ENCODE assay signal across 28 mouse cellular contexts in the genomic region with DNA sequence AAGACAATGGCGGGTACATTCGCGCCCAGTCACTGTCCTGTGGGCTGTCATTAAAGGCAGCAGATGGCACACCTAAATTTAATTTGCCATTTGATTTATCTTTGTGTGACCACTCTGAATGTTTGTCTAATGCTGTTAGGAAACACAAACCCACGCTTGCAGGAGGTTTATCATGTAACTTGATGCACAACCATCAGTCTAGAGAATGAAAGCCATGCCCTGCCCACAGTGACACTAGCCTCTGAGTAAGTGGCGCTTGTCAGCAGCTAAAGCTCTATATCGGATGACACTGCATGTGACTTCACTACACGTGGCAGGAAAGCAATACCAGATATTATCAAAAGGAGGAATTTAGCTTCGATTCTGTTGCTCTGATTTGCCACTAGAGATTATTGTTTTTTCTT.
A peak's percentile ranks its signal among the peaks of the same experiment; 100 is the strongest.
DNase-seq lines count a peak whose midpoint lies in the region; ATAC-seq and TF ChIP-seq lines count a peak whose summit lies in the region.
"Had no signal": no experiment of that assay in that cellular context is flagged by ENCODE, and none has a peak within 500 bp of the region (broad histone marks: within the 10 kb centered on the region; RNA-seq: fewer than 3 reads in every experiment).

No protein-coding gene starts in this region.

- H3K27ac ChIP-seq in kidney, postnatal 0 days: no peak overlapping the region
- H3K27ac ChIP-seq in neural tube, embryonic 15.5 days (replicated peaks): no peak overlapping the region
- H3K27ac ChIP-seq: embryonic facial prominence, embryonic 13.5 days; forebrain, embryonic 10.5 days; forebrain, embryonic 15.5 days; heart, adult 2 months; hindbrain, embryonic 15.5 days; intestine, embryonic 15.5 days; limb, embryonic 10.5 days; limb, embryonic 15.5 days; liver, embryonic 13.5 days; midbrain, embryonic 12.5 days; neural tube, embryonic 13.5 days had no signal

- no peaks in the 10 kb centered on the region for H3K27me3 ChIP-seq in kidney, postnatal 0 days (ENCODE audit: insufficient read depth, low read length)
- no peaks in the 10 kb centered on the region for H3K27me3 ChIP-seq in neural tube, embryonic 15.5 days (replicated peaks)
- H3K27me3 ChIP-seq: embryonic facial prominence, embryonic 13.5 days; forebrain, embryonic 15.5 days; heart, embryonic 12.5 days; hindbrain, embryonic 15.5 days; intestine, embryonic 15.5 days; limb, embryonic 15.5 days; liver, embryonic 13.5 days; megakaryocyte, embryonic 14.5 days; midbrain, embryonic 12.5 days; neural tube, embryonic 13.5 days had no signal

- no peak overlapping the region for H3K4me2 ChIP-seq in kidney, postnatal 0 days (ENCODE audit: low read length)
- no peak overlapping the region for H3K4me2 ChIP-seq in neural tube, embryonic 15.5 days
- H3K4me2 ChIP-seq: embryonic facial prominence, embryonic 13.5 days; forebrain, embryonic 15.5 days; heart, embryonic 12.5 days; hindbrain, embryonic 15.5 days; intestine, embryonic 15.5 days; limb, embryonic 15.5 days; liver, embryonic 13.5 days; midbrain, embryonic 12.5 days; neural tube, embryonic 13.5 days had no signal

- intact Hi-C loops in heart, postnatal 14 days (cut with DNase I): loop anchor here (1.0 kb wide), 1 partner anchor 8 kb away; no protein-coding TSS in a partner anchor

- H3K36me3 ChIP-seq in kidney, postnatal 0 days (ENCODE audit: insufficient read depth, low read length): no peaks in the 10 kb centered on the region
- H3K36me3 ChIP-seq in neural tube, embryonic 15.5 days: no peaks in the 10 kb centered on the region
- H3K36me3 ChIP-seq: embryonic facial prominence, embryonic 13.5 days; forebrain, embryonic 10.5 days; forebrain, embryonic 15.5 days; heart, embryonic 12.5 days; hindbrain, embryonic 15.5 days; intestine, embryonic 15.5 days; limb, embryonic 10.5 days; limb, embryonic 15.5 days; liver, embryonic 13.5 days; midbrain, embryonic 12.5 days; neural tube, embryonic 13.5 days had no signal

- H3K4me1 ChIP-seq in kidney, postnatal 0 days (replicated peaks; ENCODE audit: insufficient read depth, low read length): no peaks in the 10 kb centered on the region
- no peaks in the 10 kb centered on the region for H3K4me1 ChIP-seq in neural tube, embryonic 15.5 days
- H3K4me1 ChIP-seq: embryonic facial prominence, embryonic 13.5 days; forebrain, embryonic 10.5 days; forebrain, embryonic 15.5 days; heart, embryonic 12.5 days; hindbrain, embryonic 15.5 days; intestine, embryonic 15.5 days; limb, embryonic 10.5 days; limb, embryonic 15.5 days; liver, embryonic 13.5 days; megakaryocyte, embryonic 14.5 days; midbrain, embryonic 12.5 days; neural tube, embryonic 13.5 days had no signal

- 29% methylated on average over 8 of the region's 8 CpGs for WGBS in kidney, postnatal 0 days
- 70% methylated on average over 8 of the region's 8 CpGs for WGBS in neural tube, embryonic 15.5 days

- no peak overlapping the region for H3K4me3 ChIP-seq in kidney, postnatal 0 days (replicated peaks; ENCODE audit: low read depth, low read length)
- no peak overlapping the region for H3K4me3 ChIP-seq in neural tube, embryonic 15.5 days (replicated peaks)
- H3K4me3 ChIP-seq: embryonic facial prominence, embryonic 13.5 days; forebrain, embryonic 10.5 days; forebrain, embryonic 15.5 days; heart, adult 2 months; heart, embryonic 12.5 days; hindbrain, embryonic 15.5 days; intestine, embryonic 15.5 days; limb, embryonic 10.5 days; limb, embryonic 15.5 days; liver, embryonic 13.5 days; megakaryocyte, embryonic 14.5 days; midbrain, embryonic 12.5 days; neural tube, embryonic 13.5 days had no signal

- H3K9me3 ChIP-seq in kidney, postnatal 0 days (replicated peaks; ENCODE audit: low read length): no peaks in the 10 kb centered on the region
- no peaks in the 10 kb centered on the region for H3K9me3 ChIP-seq in neural tube, embryonic 15.5 days (replicated peaks)
- H3K9me3 ChIP-seq: embryonic facial prominence, embryonic 13.5 days; forebrain, embryonic 10.5 days; forebrain, embryonic 15.5 days; heart, embryonic 12.5 days; hindbrain, embryonic 15.5 days; intestine, embryonic 15.5 days; limb, embryonic 10.5 days; limb, embryonic 15.5 days; liver, embryonic 13.5 days; midbrain, embryonic 12.5 days; neural tube, embryonic 13.5 days had no signal

- no peak overlapping the region for H3K9ac ChIP-seq in kidney, postnatal 0 days (ENCODE audit: low read depth, low read length)
- H3K9ac ChIP-seq in neural tube, embryonic 15.5 days (replicated peaks): no peak overlapping the region
- H3K9ac ChIP-seq: embryonic facial prominence, embryonic 13.5 days; forebrain, embryonic 15.5 days; heart, embryonic 12.5 days; hindbrain, embryonic 15.5 days; intestine, embryonic 15.5 days; limb, embryonic 15.5 days; liver, embryonic 13.5 days; midbrain, embryonic 12.5 days; neural tube, embryonic 13.5 days had no signal

- DNase-seq in adrenal gland, adult 8-10 months: peak; percentile 2
- no peak for DNase-seq in adrenal gland, postnatal 10 days
- DNase-seq in kidney, postnatal 0 days (ENCODE audit: low spot score): peak; percentile 70
- no peak for DNase-seq in kidney, adult 8-10 months
- DNase-seq in heart, postnatal 14 days: no peak
- DNase-seq: cerebellum, adult 8-10 months; gastrocnemius, postnatal 36 days; heart, adult 2 months; kidney, adult 9 months; layer of hippocampus, adult 9-11 months; liver, embryonic 13.5 days; lung, adult 18-20 months; lung, postnatal 4 days; thymus, postnatal 4 days had no signal

- TF ChIP-seq CTCF in kidney, postnatal 0 days (IDR thresholded peaks at IDR 0.05; ENCODE audit: low read depth): no peak

- ATAC-seq in kidney, postnatal 0 days (replicated peaks; ENCODE audit: low FRiP score, low read depth): peak; percentile 46; the same call in 1 of the 2 replicates
- ATAC-seq in activated CD4-positive, CD25-positive, alpha-beta regulatory T cell, adult 4 months: peak; percentile 61
- ATAC-seq in neural tube, embryonic 15.5 days (ENCODE audit: low FRiP score): no peak
- ATAC-seq: forebrain, embryonic 15.5 days; intestine, embryonic 15.5 days; lung, postnatal 0 days had no signal

Comparison
In these comparisons a context has a peak if more than half of its experiments do, and no peak if none do; other contexts are left out.
1. DNase-seq: peak in adrenal gland, adult 8-10 months (single experiment) and kidney, postnatal 0 days (single experiment); none in adrenal gland, postnatal 10 days (single experiment), kidney, adult 8-10 months (0 of 2) and heart, postnatal 14 days (0 of 2).